Mouse (Mus musculus) erythroblast, embryonic 14.5 days (primary cell): ENCODE measurements around the gene Aqp9. TPM values are rescaled to one million over a fixed set of nuclear protein-coding genes. Genes with fewer than 3 reads are reported as not detected.
"Not testable (repeated sequence)": the region's sequence is repeated elsewhere in the genome, so short reads cannot be mapped to it uniquely, and the experiment has no call there.

Source experiments
- H3K27me3 ChIP-seq: 2 replicates; pipeline ENCODE4 v1.6.1; 2012; ENCODE audit warnings: inconsistent platforms; ENCODE audit not compliant: control insufficient read depth
- H3K36me3 ChIP-seq: 2 replicates; pipeline ENCODE4 v1.6.1; 2012; ENCODE audit warnings: mild to moderate bottlenecking, inconsistent platforms; ENCODE audit not compliant: control insufficient read depth
- H3K4me1 ChIP-seq: 2 replicates; pipeline ENCODE4 v1.6.1; 2012; ENCODE audit warnings: inconsistent platforms; ENCODE audit not compliant: control insufficient read depth
- H3K4me3 ChIP-seq: replicated peaks from 2 replicates; pipeline ENCODE3; 2012; ENCODE audit warnings: moderate library complexity, mild to moderate bottlenecking, inconsistent platforms
- H3K9me3 ChIP-seq: 2 replicates; pipeline ENCODE4 v1.6.1; 2012; ENCODE audit warnings: low read length, inconsistent platforms, mixed read lengths; ENCODE audit not compliant: control insufficient read depth
- GATA1 ChIP-seq: IDR thresholded peaks from 2 replicates; pipeline ENCODE4 v1.6.1; 2012; ENCODE audit warnings: low read length, inconsistent platforms, mixed read lengths
- TAL1 ChIP-seq: IDR thresholded peaks from 3 replicates; pipeline ENCODE4 v1.6.1; 2012; ENCODE audit warnings: low read length, inconsistent platforms, mixed read lengths
- polyA plus RNA-seq: library from polyadenylated mRNA; stranded (reverse); fragments of >175 nt; gene quantifications from 2 replicates; pipeline ENCODE4 v1.2.3, GENCODE M21; 2012

Aqp9 gene
- polyA plus RNA-seq, 1 experiment: 0.26 TPM

DNA sequence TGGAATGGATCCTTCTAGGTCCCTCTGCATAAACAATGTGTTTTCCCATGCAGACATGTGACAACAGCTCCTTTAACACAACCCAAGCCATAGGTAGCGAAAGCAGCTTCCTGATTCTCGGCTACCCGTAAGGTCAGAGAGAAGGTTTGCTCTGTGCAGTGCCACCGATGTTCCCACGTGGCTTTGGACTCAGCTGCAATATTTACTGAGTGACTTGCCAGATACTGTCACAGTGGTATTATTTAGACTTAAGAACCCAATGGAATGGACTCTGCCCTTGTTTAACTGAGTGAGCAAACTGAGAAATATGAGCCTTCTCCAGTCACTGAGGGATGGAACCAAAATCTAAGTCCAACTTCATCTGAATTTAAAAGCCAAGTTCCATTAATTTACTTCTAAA, 35.3 kb downstream of the Aqp9 start:
- Histone ChIP-seq H3K36me3 (peaks cover 51% of the 10 kb centered on the region), H3K4me1 (peaks cover 10% of the 10 kb centered on the region), H3K4me3 (no peak overlapping the region), H3K9me3 (no peaks in the 10 kb centered on the region), H3K27me3 (no peaks in the 10 kb centered on the region)
- no peak for TF ChIP-seq GATA1
- TF ChIP-seq TAL1: no peak

DNA sequence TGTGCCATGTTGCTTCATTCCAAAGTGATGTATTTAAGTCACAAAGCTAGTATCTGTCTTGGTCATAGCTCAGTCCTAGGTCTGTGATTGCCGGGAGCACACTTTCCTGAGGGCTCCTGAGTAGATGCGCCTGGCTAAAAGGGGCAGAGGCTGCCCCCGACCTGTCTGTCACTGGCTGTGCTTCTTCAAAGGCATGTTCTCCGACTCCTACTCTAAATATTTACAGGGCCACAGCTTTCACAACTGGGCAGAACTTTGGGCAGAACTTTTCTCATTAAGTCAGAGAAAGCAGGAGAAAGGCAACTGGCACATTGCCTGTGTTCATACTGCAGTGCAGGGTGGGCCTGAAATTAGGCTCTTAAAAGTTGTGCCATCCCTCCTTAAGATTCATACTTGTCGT, 36.7 kb downstream of the Aqp9 start:
- Histone ChIP-seq H3K27me3 (no peaks in the 10 kb centered on the region), H3K9me3 (no peaks in the 10 kb centered on the region), H3K4me3 (no peak overlapping the region), H3K4me1 (peaks cover 10% of the 10 kb centered on the region), H3K36me3 (peaks cover 39% of the 10 kb centered on the region)
- TF ChIP-seq TAL1 (no peak), GATA1 (no peak)

DNA sequence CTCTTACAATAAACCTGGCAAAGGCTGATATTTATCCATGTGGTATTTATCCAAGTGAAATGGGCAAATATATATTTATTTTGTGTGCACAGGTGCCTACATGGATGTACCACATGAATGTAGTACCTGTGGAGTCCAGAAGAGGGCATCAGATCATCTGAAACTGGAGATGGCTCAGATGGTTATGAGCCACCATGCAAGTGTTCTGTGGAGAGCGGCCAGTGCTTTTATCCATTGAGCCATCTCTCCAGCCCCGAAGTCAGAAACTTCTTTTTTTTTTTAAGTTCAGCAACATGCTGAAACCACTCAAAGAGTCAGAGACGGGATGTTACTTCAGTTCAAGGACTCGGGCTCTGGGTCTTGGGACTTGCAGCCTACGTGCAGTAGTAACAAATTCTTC, 39.6 kb downstream of the Aqp9 start:
- Histone ChIP-seq H3K4me1 (peaks cover 6% of the 10 kb centered on the region), H3K4me3 (no peak overlapping the region), H3K36me3 (peaks cover 32% of the 10 kb centered on the region), H3K9me3 (no peaks in the 10 kb centered on the region), H3K27me3 (no peaks in the 10 kb centered on the region)
- TF ChIP-seq GATA1 (no peak), TAL1 (no peak)

DNA sequence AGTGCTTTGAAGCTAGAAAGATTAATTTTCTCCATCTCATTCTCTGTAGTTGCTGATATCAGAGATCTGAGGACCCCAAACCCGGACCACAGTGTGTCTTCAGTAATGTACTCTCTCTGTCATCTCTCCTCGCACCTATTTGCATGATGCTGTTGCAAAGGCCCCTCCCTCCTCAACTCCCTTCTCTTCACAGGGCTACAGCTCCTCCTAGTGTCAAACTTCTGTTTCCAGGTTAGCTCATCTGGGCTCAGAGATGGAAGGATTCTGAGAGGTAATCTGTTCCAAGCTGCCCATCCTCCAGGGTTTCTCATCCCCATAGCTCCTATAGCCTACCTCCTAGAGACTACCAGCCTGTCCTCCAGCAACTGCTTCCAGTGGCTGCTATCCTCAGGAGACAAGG, 42.3 kb downstream of the Aqp9 start:
- Histone ChIP-seq H3K4me3 (no peak overlapping the region), H3K4me1 (peaks cover 3% of the 10 kb centered on the region), H3K9me3 (peaks cover 2% of the 10 kb centered on the region; the same call in 1 of the 2 replicates), H3K27me3 (no peaks in the 10 kb centered on the region), H3K36me3 (peaks cover 31% of the 10 kb centered on the region)
- no peak for TF ChIP-seq GATA1
- no peak for TF ChIP-seq TAL1

DNA sequence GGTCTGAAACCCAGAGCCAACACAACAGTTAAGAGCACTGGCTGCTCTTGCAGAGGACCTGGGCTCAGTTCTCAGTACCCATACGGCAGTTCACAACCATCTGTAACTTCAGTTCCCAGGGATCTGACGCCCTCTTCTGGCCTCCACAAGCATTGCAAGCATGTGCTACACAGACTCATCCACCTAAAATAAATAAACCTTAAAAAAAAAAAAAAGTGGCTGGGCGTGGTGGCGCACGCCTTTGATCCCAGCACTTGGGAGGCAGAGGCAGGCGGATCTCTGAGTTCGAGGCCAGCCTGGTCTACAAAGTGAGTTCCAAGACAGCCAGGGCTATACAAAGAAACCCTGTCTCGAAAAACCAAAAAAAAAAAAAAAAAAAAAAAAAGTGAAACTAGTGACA, 45.4 kb downstream of the Aqp9 start:
- H3K9me3 ChIP-seq, H3K27me3 ChIP-seq, H3K4me3 ChIP-seq, H3K4me1 ChIP-seq: not testable (repeated sequence)
- H3K36me3 ChIP-seq: peaks cover 19% of the 10 kb centered on the region

DNA sequence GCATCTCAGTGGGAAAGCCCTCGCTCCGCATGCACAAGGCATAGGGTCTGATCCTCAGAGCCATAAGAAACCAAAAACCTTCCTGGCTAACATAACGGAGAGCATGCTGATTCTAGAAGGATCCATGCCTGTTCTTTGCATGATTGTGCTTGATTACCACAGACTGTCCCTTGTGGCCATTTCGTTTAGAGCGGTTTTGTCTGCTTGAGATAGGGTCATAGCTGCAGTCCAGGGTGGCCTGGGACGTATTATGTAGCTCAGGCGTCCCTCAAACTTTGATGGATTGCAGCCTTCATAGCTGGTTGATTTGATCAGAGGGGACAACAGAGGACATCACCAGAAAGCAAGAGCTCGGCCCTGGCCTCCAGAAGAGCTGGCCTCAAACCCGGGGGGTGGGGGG, 47.6 kb downstream of the Aqp9 start:
- Histone ChIP-seq H3K36me3 (peaks cover 18% of the 10 kb centered on the region), H3K4me1 (no peaks in the 10 kb centered on the region), H3K9me3 (peaks cover 2% of the 10 kb centered on the region; the same call in 1 of the 2 replicates), H3K4me3 (no peak overlapping the region), H3K27me3 (no peaks in the 10 kb centered on the region)
- TF ChIP-seq TAL1: no peak

DNA sequence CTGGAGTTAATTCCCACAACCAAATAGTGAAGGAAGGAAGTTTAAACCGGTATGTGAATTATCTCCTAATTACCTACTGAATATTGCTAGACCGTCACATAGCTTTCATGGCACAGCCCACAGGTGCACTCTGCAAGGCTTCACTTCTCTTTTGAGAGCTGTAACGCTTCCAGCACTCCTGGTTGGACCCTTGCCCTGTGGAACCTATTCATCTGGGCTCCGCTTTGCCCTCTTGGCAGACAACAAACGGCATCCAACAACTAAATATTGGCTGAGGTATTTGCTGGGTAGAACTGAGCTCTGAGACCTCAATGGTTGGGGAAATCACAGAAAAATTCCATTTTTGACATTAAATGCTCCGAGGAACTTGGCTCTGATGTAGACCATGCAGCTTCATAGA, 55.3 kb downstream of the Aqp9 start:
- TF ChIP-seq TAL1: no peak

DNA sequence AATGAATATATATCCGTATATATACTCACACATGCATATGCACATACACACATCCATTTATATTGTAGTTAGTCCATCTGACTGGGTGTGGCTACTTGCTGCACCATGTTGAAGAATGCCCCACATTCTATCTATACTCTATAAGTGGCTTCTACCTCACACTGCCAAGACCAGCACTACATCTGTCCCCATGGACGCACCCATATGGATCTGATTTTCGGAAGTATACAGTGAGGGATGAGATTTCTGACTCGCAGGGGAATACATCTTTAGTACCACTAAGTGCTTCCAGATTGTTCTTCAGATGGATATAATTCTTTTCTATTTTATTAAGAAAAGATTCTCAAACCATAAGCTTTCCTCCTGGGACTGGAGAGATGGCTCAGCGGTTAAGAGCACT, 65.0 kb downstream of the Aqp9 start:
- TF ChIP-seq TAL1 (no peak), GATA1 (no peak)
- no peaks in the 10 kb centered on the region for H3K27me3 ChIP-seq
- no peaks in the 10 kb centered on the region for H3K36me3 ChIP-seq
- H3K9me3 ChIP-seq: no peaks in the 10 kb centered on the region
- H3K4me1 ChIP-seq: no peaks in the 10 kb centered on the region
- H3K4me3 ChIP-seq: no peak overlapping the region

More for the DNA sequence above, 55.3 kb downstream of the Aqp9 start:
- Histone ChIP-seq H3K9me3 (no peaks in the 10 kb centered on the region), H3K4me3 (no peak overlapping the region), H3K4me1 (no peaks in the 10 kb centered on the region), H3K36me3 (peaks cover 4% of the 10 kb centered on the region), H3K27me3 (no peaks in the 10 kb centered on the region)

DNA sequence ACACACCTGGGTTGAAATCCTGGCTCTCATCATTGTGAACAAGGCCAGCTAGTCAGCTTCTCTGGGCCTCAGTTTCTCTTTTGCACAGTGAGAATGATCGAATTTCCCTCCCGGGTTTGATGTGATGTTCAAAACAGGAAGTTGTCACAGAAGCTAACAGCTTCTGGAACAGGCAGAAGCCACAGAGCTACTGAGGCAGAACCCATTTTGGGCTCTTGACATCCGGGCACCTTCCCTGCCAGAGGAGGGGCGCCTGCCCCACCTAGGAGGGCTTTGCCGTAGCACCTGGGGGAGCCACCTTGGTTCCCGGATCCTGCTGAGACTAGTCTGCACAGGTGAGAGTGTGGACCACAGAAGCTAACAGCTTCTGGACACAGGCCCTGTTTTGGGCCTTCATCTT, 74.4 kb downstream of the Aqp9 start:
- Histone ChIP-seq H3K36me3 (no peaks in the 10 kb centered on the region), H3K4me1 (no peaks in the 10 kb centered on the region; the same call in 1 of the 2 replicates), H3K9me3 (no peaks in the 10 kb centered on the region), H3K27me3 (no peaks in the 10 kb centered on the region), H3K4me3 (no peak overlapping the region)
- TF ChIP-seq GATA1 (no peak), TAL1 (no peak)

DNA sequence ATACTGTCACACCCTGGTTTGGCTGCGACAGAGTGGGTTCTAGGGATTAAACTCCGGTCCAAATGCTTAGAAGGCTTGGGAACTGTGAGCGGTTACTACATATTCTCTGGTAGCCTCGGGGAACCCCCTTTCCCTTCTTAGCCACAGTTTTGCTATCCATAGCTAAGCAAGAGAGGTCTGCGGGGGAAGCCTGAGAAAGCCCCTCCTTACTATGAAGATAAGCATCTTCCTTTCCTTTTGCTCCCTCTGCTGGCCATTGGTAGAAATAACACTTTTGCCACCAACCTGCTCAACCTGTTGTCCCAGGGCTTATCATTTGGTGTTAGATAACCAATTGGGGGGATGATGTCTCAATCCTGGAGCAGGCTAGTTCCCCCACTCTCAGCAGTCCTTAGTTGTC, 76.4 kb downstream of the Aqp9 start:
- Histone ChIP-seq H3K4me1 (no peaks in the 10 kb centered on the region; the same call in 1 of the 2 replicates), H3K36me3 (no peaks in the 10 kb centered on the region), H3K4me3 (no peak overlapping the region), H3K27me3 (no peaks in the 10 kb centered on the region), H3K9me3 (no peaks in the 10 kb centered on the region)
- no peak for TF ChIP-seq TAL1
- TF ChIP-seq GATA1: peak; percentile 44; the same call in 1 of the 2 replicates

DNA sequence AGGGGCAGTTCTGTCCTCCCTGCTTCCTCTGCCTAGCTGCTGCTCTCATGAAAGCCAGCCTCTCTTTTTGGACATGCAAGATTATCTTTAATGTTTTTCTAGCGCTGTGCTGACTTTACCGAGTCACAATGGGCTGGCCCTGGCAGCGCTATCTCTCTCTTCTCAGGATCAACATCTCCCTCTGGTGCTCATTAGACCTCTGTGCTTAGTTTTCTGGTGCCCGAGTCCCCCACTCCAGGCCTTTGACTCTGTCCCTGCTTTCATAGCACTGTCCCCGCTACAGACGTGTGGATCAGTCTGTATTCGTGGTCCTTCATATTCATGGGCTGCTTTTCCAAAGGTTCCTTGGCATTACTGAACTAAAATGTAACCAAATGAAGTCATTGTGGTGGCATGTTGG, 89.3 kb downstream of the Aqp9 start:
- Histone ChIP-seq H3K9me3 (no peaks in the 10 kb centered on the region), H3K4me1 (no peaks in the 10 kb centered on the region), H3K36me3 (no peaks in the 10 kb centered on the region), H3K27me3 (no peaks in the 10 kb centered on the region), H3K4me3 (no peak overlapping the region)
- TF ChIP-seq TAL1 (no peak), GATA1 (no peak)
